Mouse (Mus musculus): ENCODE measurements around the gene Luc7l3. TPM values are rescaled to one million over a fixed set of nuclear protein-coding genes. Genes with fewer than 3 reads are reported as not detected.
A peak's percentile ranks its signal among the peaks of the same experiment; 100 is the strongest.

The Luc7l3 gene
- total and polyA plus RNA-seq, 3 experiments: 47.3 to 90.5 (median 54.7) TPM

GRCm38 (mm10) chr11:94287105-94287504, 34.7 kb downstream of the Luc7l3 start:
- Histone ChIP-seq H3K27me3 (ENCODE audit: control insufficient read depth in 1 of 2, insufficient read depth in 2 of 2, low read length in 2 of 2) (no peaks in the 10 kb centered on the region), H3K36me3 (ENCODE audit: control insufficient read depth in 1 of 2, insufficient read depth in 2 of 2, low read length in 2 of 2) (peaks cover 0 to 47% of the 10 kb centered on the region in 2 experiments; a peak in 3 of 4 replicates)

GRCm38 (mm10) chr11:94285886-94286574, 35.8 kb downstream of the Luc7l3 start:
- no peaks in the 10 kb centered on the region for H3K27me3 ChIP-seq (ENCODE audit: control insufficient read depth in 1 of 2, insufficient read depth in 2 of 2, low read length in 2 of 2)
- TF ChIP-seq POLR2A (IDR thresholded peaks at IDR 0.05; ENCODE audit: control insufficient read depth in 1 of 2, insufficient read depth in 1 of 2, low read depth in 1 of 2, low read length in 2 of 2, poor library complexity in 1 of 2) (no peak), UBTF (IDR thresholded peaks at IDR 0.05; ENCODE audit: borderline replicate concordance, insufficient read depth, low read depth, low read length) (no peak), MAFK (IDR thresholded peaks at IDR 0.05; ENCODE audit: borderline replicate concordance, low read depth, low read length) (no peak), MEF2A (IDR thresholded peaks at IDR 0.05; ENCODE audit: extremely low read depth, insufficient replicate concordance, low read depth, low read length, poor library complexity, severe bottlenecking) (no peak), USF2 (IDR thresholded peaks at IDR 0.05; ENCODE audit: borderline replicate concordance in 1 of 2, insufficient read depth in 1 of 2, low read depth in 1 of 2, low read length in 2 of 2) (no peak), MAX (IDR thresholded peaks at IDR 0.05; ENCODE audit: low read length) (no peak), CHD2 (IDR thresholded peaks at IDR 0.05; ENCODE audit: low read length) (no peak), MYC (IDR thresholded peaks at IDR 0.05; ENCODE audit: low read depth, low read length) (no peak), NELFE (IDR thresholded peaks at IDR 0.05; ENCODE audit: low read depth, low read length) (no peak), GATA1 (IDR thresholded peaks at IDR 0.05; ENCODE audit: low read depth, low read length) (no peak), KAT2A (conservative IDR thresholded peaks at IDR 0.05; ENCODE audit: low read depth, low read length) (no peak), ZNF384 (IDR thresholded peaks at IDR 0.05; ENCODE audit: low read depth, low read length) (no peak), HCFC1 (IDR thresholded peaks at IDR 0.05; ENCODE audit: low read depth, low read length) (no peak), MXI1 (IDR thresholded peaks at IDR 0.05; ENCODE audit: low read depth, low read length) (no peak), ZKSCAN1 (IDR thresholded peaks at IDR 0.05; ENCODE audit: low read depth, low read length) (no peak), RAD21 (IDR thresholded peaks at IDR 0.05; ENCODE audit: low read depth, low read length) (no peak), ZC3H11A (IDR thresholded peaks at IDR 0.05; ENCODE audit: low read depth, low read length) (no peak), POLR2AphosphoS5 (IDR thresholded peaks at IDR 0.05; ENCODE audit: borderline replicate concordance, low read depth, low read length) (no peak), MAZ (IDR thresholded peaks at IDR 0.05; ENCODE audit: low read depth, low read length) (no peak)
- no peak overlapping the region for H3K4me3 ChIP-seq (ENCODE audit: control insufficient read depth in 1 of 2, insufficient read depth in 1 of 2, low read depth in 2 of 2, low read length in 2 of 2)
- no peaks in the 10 kb centered on the region for H3K79me2 ChIP-seq (ENCODE audit: control insufficient read depth, insufficient read depth, low read length, poor library complexity)
- no peak overlapping the region for H3K27ac ChIP-seq (ENCODE audit: control insufficient read depth, low read depth, low read length)
- no peaks in the 10 kb centered on the region for H3K9me3 ChIP-seq (replicated peaks; ENCODE audit: insufficient read depth, low read length)
- DNase-seq (ENCODE audit: low read depth, low spot score): no peak
- H3K36me3 ChIP-seq (ENCODE audit: control insufficient read depth in 1 of 2, insufficient read depth in 2 of 2, low read length in 2 of 2): peaks cover 0 to 36% of the 10 kb centered on the region in 2 experiments; a peak in 3 of 4 replicates
- no peak overlapping the region for H3K9ac ChIP-seq (ENCODE audit: control insufficient read depth, low read depth, low read length, poor library complexity, severe bottlenecking)
- no peaks in the 10 kb centered on the region for H3K4me1 ChIP-seq (ENCODE audit: control insufficient read depth in 1 of 2, insufficient read depth in 2 of 2, low read length in 2 of 2)

More at GRCm38 (mm10) chr11:94287105-94287504, 34.7 kb downstream of the Luc7l3 start:
- Histone ChIP-seq H3K4me3 (ENCODE audit: control insufficient read depth in 1 of 2, insufficient read depth in 1 of 2, low read depth in 2 of 2, low read length in 2 of 2) (no peak overlapping the region), H3K27ac (ENCODE audit: control insufficient read depth, low read depth, low read length) (no peak overlapping the region), H3K79me2 (ENCODE audit: control insufficient read depth, insufficient read depth, low read length, poor library complexity) (no peaks in the 10 kb centered on the region), H3K9me3 (replicated peaks; ENCODE audit: insufficient read depth, low read length) (no peaks in the 10 kb centered on the region), H3K4me1 (ENCODE audit: control insufficient read depth in 1 of 2, insufficient read depth in 2 of 2, low read length in 2 of 2) (no peaks in the 10 kb centered on the region), H3K9ac (ENCODE audit: control insufficient read depth, low read depth, low read length, poor library complexity, severe bottlenecking) (no peak overlapping the region)
- DNase-seq (ENCODE audit: low read depth, low spot score): no peak
- 0 out of 2 replicates have a peak, but pooled peaks have one; percentile 31 for TF ChIP-seq POLR2AphosphoS2 (IDR thresholded peaks at IDR 0.05; ENCODE audit: low read length)
- TF ChIP-seq MAX (IDR thresholded peaks at IDR 0.05; ENCODE audit: low read length): no peak

All from MEL (cell line).